Mouse (Mus musculus): ENCODE measurements around the gene Akap6. TPM values are rescaled to one million over a fixed set of nuclear protein-coding genes. Genes with fewer than 3 reads are reported as not detected.

The Akap6 gene
- polyA plus RNA-seq, 1 experiment from 2014 or later: 0.11 TPM

GRCm38 (mm10) chr12:52785217-52785616, 86.0 kb downstream of the Akap6 start:
- no peak for TF ChIP-seq CTCF (IDR thresholded peaks at IDR 0.05; ENCODE audit: low read depth)
- no peak for DNase-seq (ENCODE audit: low spot score)
- Histone ChIP-seq H3K27me3 (ENCODE audit: insufficient read depth, low read length) (no peaks in the 10 kb centered on the region), H3K4me1 (replicated peaks; ENCODE audit: insufficient read depth, low read length) (no peaks in the 10 kb centered on the region), H3K9me3 (replicated peaks; ENCODE audit: low read length) (no peaks in the 10 kb centered on the region), H3K27ac (no peak overlapping the region), H3K4me3 (replicated peaks; ENCODE audit: low read depth, low read length) (no peak overlapping the region), H3K9ac (ENCODE audit: low read depth, low read length) (no peak overlapping the region), H3K36me3 (ENCODE audit: insufficient read depth, low read length) (no peaks in the 10 kb centered on the region), H3K4me2 (ENCODE audit: low read length) (no peak overlapping the region)
- no peak for ATAC-seq (replicated peaks; ENCODE audit: low FRiP score, low read depth)

DNA sequence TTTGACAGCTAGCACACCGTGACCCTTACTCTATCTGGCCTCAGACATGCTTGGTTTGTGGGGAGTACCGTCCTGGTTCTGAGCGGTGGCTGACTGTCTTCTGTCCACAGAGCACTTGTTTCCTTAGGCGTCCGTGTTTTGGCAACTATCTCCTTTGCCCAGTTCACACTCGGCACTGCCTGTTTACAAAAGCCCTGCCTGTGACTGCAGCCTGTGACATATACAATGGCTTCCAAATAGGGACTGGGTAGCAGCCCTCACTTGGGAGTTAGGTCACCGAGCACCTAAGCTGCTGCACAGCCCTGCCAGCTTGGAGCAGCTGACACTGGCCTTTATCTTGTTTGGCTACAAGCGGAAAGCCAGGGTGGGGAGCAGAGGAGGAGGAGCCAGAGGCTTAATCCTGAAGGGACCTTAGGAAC, 91.2 kb downstream of the Akap6 start:
- WGBS: 24% methylated on average over 8 of the region's 8 CpGs
- no peak for TF ChIP-seq CTCF (IDR thresholded peaks at IDR 0.05; ENCODE audit: low read depth)
- H3K9me3 ChIP-seq (replicated peaks; ENCODE audit: low read length): no peaks in the 10 kb centered on the region
- ATAC-seq (replicated peaks; ENCODE audit: low FRiP score, low read depth): no peak
- no peak for DNase-seq (ENCODE audit: low spot score)
- no peak overlapping the region for H3K4me3 ChIP-seq (replicated peaks; ENCODE audit: low read depth, low read length)
- H3K4me2 ChIP-seq (ENCODE audit: low read length): no peak overlapping the region
- H3K36me3 ChIP-seq (ENCODE audit: insufficient read depth, low read length): no peaks in the 10 kb centered on the region
- H3K4me1 ChIP-seq (replicated peaks; ENCODE audit: insufficient read depth, low read length): no peaks in the 10 kb centered on the region
- no peak overlapping the region for H3K27ac ChIP-seq
- H3K9ac ChIP-seq (ENCODE audit: low read depth, low read length): no peak overlapping the region
- H3K27me3 ChIP-seq (ENCODE audit: insufficient read depth, low read length): no peaks in the 10 kb centered on the region

DNA sequence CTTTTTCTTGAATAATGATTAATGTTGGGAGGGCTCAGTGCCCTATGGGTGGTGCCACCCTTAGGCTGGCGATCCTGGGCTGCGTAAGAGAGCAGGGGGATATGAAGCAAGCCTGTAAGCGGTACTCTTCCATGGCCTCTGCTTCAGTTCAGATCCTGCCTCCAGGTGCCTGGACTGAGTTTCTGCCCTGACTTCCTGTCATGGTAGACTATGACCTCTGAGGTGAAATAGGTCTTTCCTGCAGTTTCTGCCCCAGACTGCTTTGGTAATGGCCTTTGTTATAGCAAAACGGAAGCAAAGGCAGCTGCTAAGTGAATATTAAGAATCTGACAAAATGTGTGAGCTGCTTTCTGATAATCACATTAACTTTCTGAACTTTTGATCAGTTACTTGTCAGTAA, 94.9 kb downstream of the Akap6 start:
- no peak overlapping the region for H3K4me3 ChIP-seq (replicated peaks; ENCODE audit: low read depth, low read length)
- H3K9ac ChIP-seq (ENCODE audit: low read depth, low read length): no peak overlapping the region
- ATAC-seq (replicated peaks; ENCODE audit: low FRiP score, low read depth) (no peak), DNase-seq (ENCODE audit: low spot score) (no peak)
- 83% methylated on average over 4 of the region's 4 CpGs for WGBS
- no peak overlapping the region for H3K27ac ChIP-seq
- no peak for TF ChIP-seq CTCF (IDR thresholded peaks at IDR 0.05; ENCODE audit: low read depth)
- H3K27me3 ChIP-seq (ENCODE audit: insufficient read depth, low read length): no peaks in the 10 kb centered on the region
- no peaks in the 10 kb centered on the region for H3K36me3 ChIP-seq (ENCODE audit: insufficient read depth, low read length)
- no peaks in the 10 kb centered on the region for H3K9me3 ChIP-seq (replicated peaks; ENCODE audit: low read length)
- no peaks in the 10 kb centered on the region for H3K4me1 ChIP-seq (replicated peaks; ENCODE audit: insufficient read depth, low read length)
- no peak overlapping the region for H3K4me2 ChIP-seq (ENCODE audit: low read length)

DNA sequence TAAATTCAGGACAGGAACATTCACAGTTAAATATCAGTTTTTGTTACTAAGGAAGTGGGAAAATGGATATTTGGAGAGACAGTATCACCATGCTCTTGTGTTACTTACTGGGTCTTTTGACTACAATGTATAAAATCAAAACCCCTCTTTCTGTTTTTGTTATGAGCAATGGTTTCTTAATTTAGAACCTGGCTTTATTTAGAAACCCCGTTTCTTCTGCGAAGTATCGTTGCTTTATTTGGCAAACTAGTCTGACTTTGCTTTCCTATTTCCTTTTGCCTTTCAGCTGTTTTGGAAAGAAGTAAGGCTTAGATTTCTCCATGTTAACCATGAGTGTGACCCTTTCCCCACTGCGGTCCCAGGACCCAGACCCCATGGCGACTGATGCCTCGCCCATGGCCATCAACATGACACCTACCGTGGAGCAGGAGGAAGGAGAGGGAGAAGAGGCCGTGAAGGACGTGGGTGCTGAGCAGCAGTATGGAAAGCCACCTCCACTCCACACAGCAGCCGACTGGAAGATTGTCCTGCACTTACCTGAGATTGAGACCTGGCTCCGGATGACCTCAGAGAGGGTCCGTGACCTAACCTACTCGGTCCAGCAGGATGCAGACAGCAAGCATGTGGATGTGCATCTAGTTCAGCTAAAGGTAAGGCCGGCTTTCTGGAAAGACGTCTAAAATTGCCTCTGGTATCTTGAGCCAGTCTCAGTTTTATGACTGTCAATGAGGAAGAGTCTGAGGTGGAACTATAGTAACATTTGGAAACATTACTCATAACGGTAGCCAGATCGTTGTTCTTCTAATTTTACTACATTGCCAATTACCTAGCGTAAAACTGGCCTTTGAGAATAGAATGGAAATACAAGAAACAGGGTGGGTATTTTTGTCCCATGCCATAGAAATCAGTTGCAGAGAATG, 96.6 kb downstream of the Akap6 start:
- H3K36me3 ChIP-seq (ENCODE audit: insufficient read depth, low read length): no peaks in the 10 kb centered on the region
- ATAC-seq (replicated peaks; ENCODE audit: low FRiP score, low read depth): no peak
- no peaks in the 10 kb centered on the region for H3K4me1 ChIP-seq (replicated peaks; ENCODE audit: insufficient read depth, low read length)
- H3K4me3 ChIP-seq (replicated peaks; ENCODE audit: low read depth, low read length): no peak overlapping the region
- H3K27ac ChIP-seq: no peak overlapping the region
- no peak for DNase-seq (ENCODE audit: low spot score)
- no peak for TF ChIP-seq CTCF (IDR thresholded peaks at IDR 0.05; ENCODE audit: low read depth)
- no peak overlapping the region for H3K4me2 ChIP-seq (ENCODE audit: low read length)
- no peaks in the 10 kb centered on the region for H3K27me3 ChIP-seq (ENCODE audit: insufficient read depth, low read length)
- WGBS: 86% methylated on average over 18 of the region's 18 CpGs
- H3K9me3 ChIP-seq (replicated peaks; ENCODE audit: low read length): no peaks in the 10 kb centered on the region
- no peak overlapping the region for H3K9ac ChIP-seq (ENCODE audit: low read depth, low read length)

DNA sequence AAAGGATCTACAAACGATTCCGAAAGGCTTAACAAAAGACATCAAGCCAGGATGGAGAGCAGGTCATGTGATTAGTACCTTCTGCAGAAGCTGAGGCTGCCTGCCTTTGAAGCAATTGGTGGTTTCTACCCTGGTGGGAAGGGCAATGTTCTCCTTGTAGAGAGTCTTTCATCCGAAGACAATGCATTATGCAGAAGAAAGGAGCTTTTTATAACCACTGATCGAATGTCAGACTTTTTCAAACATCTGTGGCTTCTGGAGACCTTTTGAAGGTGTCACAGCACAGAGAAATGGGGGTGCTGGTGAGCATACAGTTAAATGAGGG, 97.2 kb downstream of the Akap6 start:
- no peak for DNase-seq (ENCODE audit: low spot score)
- Histone ChIP-seq H3K4me2 (ENCODE audit: low read length) (no peak overlapping the region), H3K9me3 (replicated peaks; ENCODE audit: low read length) (no peaks in the 10 kb centered on the region), H3K4me3 (replicated peaks; ENCODE audit: low read depth, low read length) (no peak overlapping the region), H3K27me3 (ENCODE audit: insufficient read depth, low read length) (no peaks in the 10 kb centered on the region), H3K27ac (no peak overlapping the region), H3K36me3 (ENCODE audit: insufficient read depth, low read length) (no peaks in the 10 kb centered on the region), H3K9ac (ENCODE audit: low read depth, low read length) (no peak overlapping the region), H3K4me1 (replicated peaks; ENCODE audit: insufficient read depth, low read length) (no peaks in the 10 kb centered on the region)
- no peak for ATAC-seq (replicated peaks; ENCODE audit: low FRiP score, low read depth)
- no peak for TF ChIP-seq CTCF (IDR thresholded peaks at IDR 0.05; ENCODE audit: low read depth)
- 67% methylated on average over 4 of the region's 4 CpGs for WGBS

DNA sequence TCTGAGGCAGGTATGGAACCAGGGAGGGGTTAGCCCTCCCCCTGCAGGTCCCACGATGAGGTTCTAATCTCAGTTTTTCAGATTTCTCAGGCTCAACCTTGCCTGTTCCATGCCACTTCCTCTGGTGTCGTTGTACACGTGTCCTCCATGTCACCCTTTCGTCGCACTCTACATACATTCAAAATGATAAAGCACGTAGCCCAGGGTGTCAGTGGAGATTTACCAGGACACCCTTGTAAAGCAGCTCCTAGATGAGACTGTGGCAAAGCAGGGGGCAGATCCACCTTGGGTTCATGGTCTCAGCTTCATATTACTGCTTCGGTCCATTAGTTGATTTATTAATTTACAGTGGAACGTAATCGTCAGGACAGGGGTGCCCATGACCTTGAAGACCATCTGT, 100.5 kb downstream of the Akap6 start:
- DNase-seq (ENCODE audit: low spot score) (no peak), ATAC-seq (replicated peaks; ENCODE audit: low FRiP score, low read depth) (no peak)
- Histone ChIP-seq H3K9ac (ENCODE audit: low read depth, low read length) (no peak overlapping the region), H3K27ac (no peak overlapping the region), H3K4me1 (replicated peaks; ENCODE audit: insufficient read depth, low read length) (no peaks in the 10 kb centered on the region), H3K4me2 (ENCODE audit: low read length) (no peak overlapping the region), H3K27me3 (ENCODE audit: insufficient read depth, low read length) (no peaks in the 10 kb centered on the region), H3K9me3 (replicated peaks; ENCODE audit: low read length) (no peaks in the 10 kb centered on the region), H3K36me3 (ENCODE audit: insufficient read depth, low read length) (no peaks in the 10 kb centered on the region), H3K4me3 (replicated peaks; ENCODE audit: low read depth, low read length) (no peak overlapping the region)
- WGBS: 74% methylated on average over 9 of the region's 9 CpGs
- no peak for TF ChIP-seq CTCF (IDR thresholded peaks at IDR 0.05; ENCODE audit: low read depth)

- Histone ChIP-seq H3K4me2 (ENCODE audit: low read length) (no peak overlapping the region), H3K4me1 (replicated peaks; ENCODE audit: insufficient read depth, low read length) (no peaks in the 10 kb centered on the region), H3K27me3 (ENCODE audit: insufficient read depth, low read length) (no peaks in the 10 kb centered on the region), H3K36me3 (ENCODE audit: insufficient read depth, low read length) (no peaks in the 10 kb centered on the region), H3K4me3 (replicated peaks; ENCODE audit: low read depth, low read length) (no peak overlapping the region), H3K9me3 (replicated peaks; ENCODE audit: low read length) (no peaks in the 10 kb centered on the region), H3K27ac (no peak overlapping the region), H3K9ac (ENCODE audit: low read depth, low read length) (no peak overlapping the region)
- 71% methylated on average over 3 of the region's 3 CpGs for WGBS
- DNase-seq (ENCODE audit: low spot score) (no peak), ATAC-seq (replicated peaks; ENCODE audit: low FRiP score, low read depth) (no peak)
- TF ChIP-seq CTCF (IDR thresholded peaks at IDR 0.05; ENCODE audit: low read depth): peak; percentile 26; the same call in 1 of the 2 replicates
Observed at GRCm38 (mm10) chr12:52806273-52806672, 107.1 kb downstream of the Akap6 start.
